Mouse (Mus musculus) MEL (cell line): ENCODE measurements around the gene Nisch. TPM values are rescaled to one million over a fixed set of nuclear protein-coding genes. Genes with fewer than 3 reads are reported as not detected.
A peak's percentile ranks its signal among the peaks of the same experiment; 100 is the strongest.

Experiments used
- DNase-seq: peaks from one replicate; pipeline ENCODE4 v3.0.0; 2011; ENCODE audit warnings: low read depth, low spot score
- H3K27ac ChIP-seq: 2 replicates; pipeline ENCODE4 v1.5.1; 2012; ENCODE audit warnings: low read depth, mild to moderate bottlenecking, control low read depth, low read length, moderate library complexity; ENCODE audit not compliant: control insufficient read depth
- H3K27me3 ChIP-seq, 2 experiments: fragments of 150-350 bp in 1 of 2; sonication (generic) in 1 of 2; 2 replicates each; pipeline ENCODE4 v1.6.1; 2012; ENCODE audit warnings: low read length in 2 of 2, mild to moderate bottlenecking in 2 of 2, improper control_type of control experiment in 1 of 2, moderate library complexity in 1 of 2; ENCODE audit not compliant: insufficient read depth in 2 of 2, control insufficient read depth in 1 of 2
- H3K36me3 ChIP-seq, 2 experiments: 2 replicates each; pipeline ENCODE4 v1.6.1; 2012 to 2014; ENCODE audit warnings: low read length in 2 of 2, improper control_type of control experiment in 1 of 2, inconsistent platforms in 1 of 2, mild to moderate bottlenecking in 1 of 2; ENCODE audit not compliant: insufficient read depth in 2 of 2, control insufficient read depth in 1 of 2
- H3K4me1 ChIP-seq, 2 experiments: fragments of 150-350 bp in 1 of 2; sonication (generic) in 1 of 2; 2 replicates each; pipeline ENCODE4 v1.6.1; 2012; ENCODE audit warnings: low read length in 2 of 2, improper control_type of control experiment in 1 of 2, mild to moderate bottlenecking in 1 of 2; ENCODE audit not compliant: insufficient read depth in 2 of 2, control insufficient read depth in 1 of 2
- H3K4me3 ChIP-seq, 2 experiments: fragments of 150-350 bp in 1 of 2; sonication (generic) in 1 of 2; 2 replicates each; pipeline ENCODE4 v1.5.1; 2012; ENCODE audit warnings: low read depth in 2 of 2, low read length in 2 of 2, mild to moderate bottlenecking in 2 of 2, moderate library complexity in 2 of 2, control low read depth in 1 of 2, improper control_type of control experiment in 1 of 2; ENCODE audit not compliant: control insufficient read depth in 1 of 2, insufficient read depth in 1 of 2
- H3K79me2 ChIP-seq: 2 replicates; pipeline ENCODE4 v1.6.1; 2012; ENCODE audit warnings: mild to moderate bottlenecking, low read length, moderate library complexity; ENCODE audit not compliant: control insufficient read depth, poor library complexity, insufficient read depth
- H3K9ac ChIP-seq: 2 replicates; pipeline ENCODE4 v1.6.1; 2012; ENCODE audit warnings: low read depth, mild to moderate bottlenecking, control low read depth, low read length, moderate library complexity; ENCODE audit not compliant: control insufficient read depth, poor library complexity, severe bottlenecking
- H3K9me3 ChIP-seq: fragments of 150-350 bp; sonication (generic); replicated peaks from 2 replicates; pipeline ENCODE4 v1.6.1; 2012; ENCODE audit warnings: mild to moderate bottlenecking, low read length, improper control_type of control experiment, moderate library complexity; ENCODE audit not compliant: insufficient read depth
- BHLHE40 ChIP-seq: IDR thresholded peaks from 2 replicates; pipeline ENCODE4 v1.6.1; 2012; ENCODE audit warnings: low read depth, mild to moderate bottlenecking, inconsistent platforms, low read length, improper control_type of control experiment, borderline replicate concordance
- CHD1 ChIP-seq: IDR thresholded peaks from 2 replicates; pipeline ENCODE4 v1.6.1; 2012; ENCODE audit warnings: low read depth, mild to moderate bottlenecking, inconsistent platforms, low read length, improper control_type of control experiment
- CHD2 ChIP-seq: IDR thresholded peaks from 2 replicates; pipeline ENCODE4 v1.6.1; 2011; ENCODE audit warnings: low read length, improper control_type of control experiment
- CTCF ChIP-seq, 3 experiments: IDR thresholded peaks in 2 of 3; conservative IDR thresholded peaks in 1 of 3; 2 replicates each; pipeline ENCODE4 v1.5.1; 2011 to 2012; ENCODE audit warnings: low read length in 3 of 3, low read depth in 2 of 3, mild to moderate bottlenecking in 2 of 3, improper control_type of control experiment in 1 of 3, inconsistent platforms in 1 of 3, mixed read lengths in 1 of 3, moderate library complexity in 1 of 3; ENCODE audit not compliant: control insufficient read depth in 1 of 3, insufficient read depth in 1 of 3, poor library complexity in 1 of 3, severe bottlenecking in 1 of 3
- ELF1 ChIP-seq: IDR thresholded peaks from 2 replicates; pipeline ENCODE4 v1.6.1; 2014; ENCODE audit warnings: low read depth, mild to moderate bottlenecking, inconsistent platforms, low read length, improper control_type of control experiment, moderate library complexity
- EP300 ChIP-seq, 2 experiments: IDR thresholded peaks; 2 replicates each; pipeline ENCODE4 v1.6.1; 2011; ENCODE audit warnings: improper control_type of control experiment in 2 of 2, low read length in 2 of 2, low read depth in 1 of 2, mild to moderate bottlenecking in 1 of 2
- KAT2A ChIP-seq: conservative IDR thresholded peaks from 2 replicates; pipeline ENCODE4 v1.6.1; 2012; ENCODE audit warnings: low read depth, low read length, improper control_type of control experiment, inconsistent platforms
- MAFK ChIP-seq: IDR thresholded peaks from 2 replicates; pipeline ENCODE4 v1.6.1; 2011; ENCODE audit warnings: low read depth, mild to moderate bottlenecking, low read length, improper control_type of control experiment, borderline replicate concordance
- MYB ChIP-seq: IDR thresholded peaks from 2 replicates; pipeline ENCODE4 v1.6.1; 2011; ENCODE audit warnings: mild to moderate bottlenecking, low read depth, low read length, improper control_type of control experiment
- NELFE ChIP-seq: IDR thresholded peaks from 2 replicates; pipeline ENCODE4 v1.6.1; 2011; ENCODE audit warnings: low read depth, low read length, improper control_type of control experiment
- POLR2AphosphoS2 ChIP-seq: IDR thresholded peaks from 2 replicates; pipeline ENCODE4 v1.6.1; 2011; ENCODE audit warnings: low read length, improper control_type of control experiment
- POLR2AphosphoS5 ChIP-seq: IDR thresholded peaks from 2 replicates; pipeline ENCODE4 v1.6.1; 2012; ENCODE audit warnings: low read depth, borderline replicate concordance, mild to moderate bottlenecking, inconsistent platforms, low read length, moderate library complexity, mixed read lengths
- RCOR1 ChIP-seq: IDR thresholded peaks from 2 replicates; pipeline ENCODE4 v1.6.1; 2012; ENCODE audit warnings: low read depth, mild to moderate bottlenecking, inconsistent platforms, low read length, improper control_type of control experiment
- SMC3 ChIP-seq: IDR thresholded peaks from 2 replicates; pipeline ENCODE4 v1.6.1; 2011; ENCODE audit warnings: low read depth, low read length, improper control_type of control experiment
- TBP ChIP-seq: IDR thresholded peaks from 2 replicates; pipeline ENCODE4 v1.8.0; 2011; ENCODE audit warnings: low read depth, low read length, improper control_type of control experiment
- UBTF ChIP-seq: IDR thresholded peaks from 2 replicates; pipeline ENCODE4 v1.6.1; 2012; ENCODE audit warnings: low read depth, mild to moderate bottlenecking, inconsistent platforms, low read length, improper control_type of control experiment, moderate library complexity, borderline replicate concordance; ENCODE audit not compliant: insufficient read depth
- ZC3H11A ChIP-seq: IDR thresholded peaks from 2 replicates; pipeline ENCODE4 v1.6.1; 2012; ENCODE audit warnings: low read depth, mild to moderate bottlenecking, inconsistent platforms, low read length, improper control_type of control experiment
- polyA plus RNA-seq, 2 experiments: library from polyadenylated mRNA; stranded (reverse) in 1 of 2; unstranded in 1 of 2; fragments of >175 nt in 1 of 2; fragments of >200 nt in 1 of 2; gene quantifications; 2 replicates each; pipeline versions ENCODE4 v1.2.1 to v1.2.4; 2012; ENCODE audit warnings: low replicate concordance in 2 of 2, low read depth in 1 of 2; ENCODE audit not compliant: insufficient read length in 2 of 2, insufficient read depth in 1 of 2, missing spikeins in 1 of 2
- total RNA-seq: library from RNA; depleted of rRNA; stranded (reverse); fragments of 300-350 nt; gene quantifications from 2 replicates; pipeline ENCODE4 v1.2.3, GENCODE M21; 2012

The Nisch gene
- total and polyA plus RNA-seq, 3 experiments: 53.0 to 154 TPM; not detected in 1

- no peak overlapping the region for H3K27ac ChIP-seq
- H3K27me3 ChIP-seq: no peaks in the 10 kb centered on the region
- no peak for DNase-seq
- TF ChIP-seq EP300 (IDR thresholded peaks at IDR 0.05; ENCODE audit: low read depth in 1 of 2, low read length in 2 of 2) (no peak), SMC3 (no peak), BHLHE40 (no peak), CHD2 (no peak), UBTF (no peak), KAT2A (no peak), ZC3H11A (no peak), NELFE (no peak), CHD1 (no peak), ELF1 (no peak), MAFK (no peak)
- no peaks in the 10 kb centered on the region for H3K9me3 ChIP-seq
- no peak overlapping the region for H3K9ac ChIP-seq
- no peak overlapping the region for H3K4me3 ChIP-seq
- H3K4me1 ChIP-seq: peaks cover 0 to 25% of the 10 kb centered on the region in 2 experiments
- peaks cover 0 to 9% of the 10 kb centered on the region in 2 experiments; a peak in 2 of 4 replicates for H3K36me3 ChIP-seq
- no peaks in the 10 kb centered on the region for H3K79me2 ChIP-seq
These were observed 49.9 kb downstream of the Nisch start for GRCm38 (mm10) chr14:31166827-31167226.

GRCm38 (mm10) chr14:31165991-31166630, 50.6 kb downstream of the Nisch start:
- TF ChIP-seq POLR2AphosphoS5 (no peak), RCOR1 (0 out of 2 replicates have a peak, but pooled peaks have one; percentile 18)
- no peaks in the 10 kb centered on the region for H3K79me2 ChIP-seq
- peaks cover 0 to 9% of the 10 kb centered on the region in 2 experiments; a peak in 2 of 4 replicates for H3K36me3 ChIP-seq
- no peak overlapping the region for H3K4me3 ChIP-seq
- no peak overlapping the region for H3K9ac ChIP-seq
- peaks cover 0 to 25% of the 10 kb centered on the region in 2 experiments for H3K4me1 ChIP-seq
- peak; percentile 48 for DNase-seq
- H3K27me3 ChIP-seq: no peaks in the 10 kb centered on the region
- H3K27ac ChIP-seq: no peak overlapping the region
- H3K9me3 ChIP-seq: no peaks in the 10 kb centered on the region

- H3K27ac ChIP-seq: no peak overlapping the region
- no peaks in the 10 kb centered on the region for H3K79me2 ChIP-seq
- no peak overlapping the region for H3K9ac ChIP-seq
- peaks cover 0 to 22% of the 10 kb centered on the region in 2 experiments for H3K4me1 ChIP-seq
- no peaks in the 10 kb centered on the region for H3K9me3 ChIP-seq
- H3K27me3 ChIP-seq: no peaks in the 10 kb centered on the region
- H3K36me3 ChIP-seq: peaks cover 0 to 9% of the 10 kb centered on the region in 2 experiments; a peak in 2 of 4 replicates
- DNase-seq: no peak
- H3K4me3 ChIP-seq: no peak overlapping the region
- TF ChIP-seq POLR2AphosphoS2 (no peak), MYB (no peak), TBP (no peak), CHD2 (no peak), MAFK (no peak), CTCF (IDR thresholded peaks at IDR 0.05 in 2 of 3, conservative IDR thresholded peaks at IDR 0.05 in 1 of 3; ENCODE audit: control insufficient read depth in 1 of 3, insufficient read depth in 1 of 3, low read depth in 2 of 3, low read length in 3 of 3, poor library complexity in 1 of 3, severe bottlenecking in 1 of 3) (no peak), UBTF (no peak)
These were observed 51.3 kb downstream of the Nisch start for GRCm38 (mm10) chr14:31165458-31165857.
